Mouse (Mus musculus) mouse embryonic stem cell (cell line): ENCODE data around the gene Epb41l5.

Experiments
- in situ Hi-C, 2 experiments: fragments of 300-500 bp; cut with MboI; formaldehyde crosslinking; loops; 1 replicate in 1 of 2; 3 replicates in 1 of 2; pipeline ENCODE4 v1.14.3; 2019 to 2020; ENCODE audit warnings: low sequenced_read_pairs in 2 of 2, low pct_unique_long_range_greater_than_20kb in 1 of 2, mixed read lengths in 1 of 2; ENCODE audit not compliant: unreplicated experiment in 1 of 2

The Epb41l5 gene

DNA sequence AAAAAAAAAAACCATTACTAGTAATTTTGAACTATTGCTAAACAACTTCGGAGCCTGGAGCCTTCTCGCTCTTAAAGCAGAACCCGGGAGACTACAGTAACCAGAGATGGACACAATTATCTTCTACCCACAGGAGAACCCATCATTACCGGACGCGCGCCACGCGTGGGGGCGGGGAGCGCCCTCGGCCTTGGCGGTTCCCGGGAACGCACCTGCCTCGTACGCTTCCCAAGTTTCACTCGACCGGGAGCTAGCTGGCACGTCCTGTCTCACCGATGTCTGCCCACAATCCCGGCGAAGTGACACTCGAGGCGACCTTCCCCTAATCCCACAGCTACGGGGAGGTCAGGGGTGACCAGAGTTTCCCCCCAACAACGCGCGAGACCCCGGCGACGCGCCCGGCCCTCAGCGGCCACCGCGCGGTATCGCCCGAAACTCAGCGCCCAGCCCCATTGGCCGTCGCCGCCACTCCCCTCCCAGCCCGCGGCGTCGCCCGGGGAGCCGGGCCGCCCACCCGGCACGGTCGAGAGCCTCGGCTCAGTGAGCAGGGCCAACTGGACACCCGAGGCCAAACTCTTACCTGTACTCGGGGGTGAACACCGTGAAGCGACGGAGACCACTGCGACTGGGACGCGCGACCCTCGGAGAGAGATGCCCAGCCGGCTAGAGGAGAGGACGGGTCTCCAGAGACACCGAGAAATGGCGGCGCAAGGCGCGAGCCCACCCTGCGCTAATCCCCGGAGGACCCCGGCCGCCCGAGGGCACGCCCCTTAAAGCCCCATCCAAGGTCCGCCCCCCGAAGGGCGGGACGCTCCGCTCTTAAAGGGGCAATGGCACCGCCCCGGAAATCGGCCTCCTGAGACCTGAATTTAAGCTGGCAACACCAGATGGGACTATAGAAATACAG lies at the start of gene Epb41l5:
Gene Epb41l5, minus strand, starts transcription at position 796 of the 907 bp plus-strand sequence.
- in situ Hi-C loops: no loop called here

DNA sequence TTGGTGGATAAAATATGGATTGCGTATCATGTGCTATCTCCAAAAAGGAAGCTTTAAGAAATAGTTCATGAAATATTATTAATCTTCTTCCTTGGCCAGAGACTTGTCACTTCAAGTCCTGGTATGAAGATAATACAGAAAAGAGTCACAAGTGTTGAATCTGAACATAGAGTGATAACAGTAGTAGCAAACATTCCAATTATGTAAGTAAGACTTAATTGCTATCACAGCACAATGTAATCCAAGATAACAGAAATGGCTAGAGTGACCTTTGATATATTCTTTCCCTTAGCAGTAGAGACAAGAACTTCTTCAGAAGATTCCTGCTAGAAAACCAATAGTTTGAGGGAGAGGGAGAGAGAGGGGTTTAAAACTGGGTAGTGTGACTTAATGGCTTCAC lies 48.1 kb upstream of the Epb41l5 start:
- in situ Hi-C loops: no loop called here

DNA sequence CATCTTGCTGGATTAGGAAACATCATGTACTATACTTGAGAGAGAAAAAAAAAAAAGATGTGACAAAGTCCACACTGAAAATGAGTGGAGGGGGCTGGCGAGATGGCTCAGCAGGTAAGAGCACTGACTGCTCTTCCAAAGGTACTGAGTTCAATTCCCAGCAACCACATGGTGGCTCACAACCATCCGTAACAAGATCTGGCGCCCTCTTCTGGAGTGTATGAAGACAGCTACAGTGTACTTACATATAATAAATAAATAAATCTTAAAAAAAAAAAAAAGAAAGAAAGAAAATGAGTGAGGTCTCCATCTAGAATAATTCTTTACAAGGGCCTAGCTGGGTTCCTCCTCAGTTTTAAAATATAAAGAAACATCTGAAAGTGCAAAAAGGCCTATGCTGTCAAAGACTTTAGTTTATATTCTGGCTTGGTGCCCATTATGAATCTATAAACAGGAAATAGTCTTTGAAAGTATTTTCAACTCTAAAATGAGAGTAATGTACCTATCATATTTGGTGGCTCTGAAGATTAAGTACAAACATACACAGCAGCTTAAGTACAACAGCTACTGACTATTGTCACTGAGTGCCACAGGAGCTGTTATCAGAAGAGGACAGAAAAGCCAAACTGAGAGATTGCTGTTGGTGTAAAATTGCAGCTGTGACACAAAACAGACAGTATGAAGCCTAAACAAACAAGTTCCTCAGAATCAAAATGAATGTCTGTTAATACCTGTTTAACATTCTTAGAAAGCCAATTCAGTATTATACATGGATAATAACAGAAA lies 37.2 kb upstream of the Epb41l5 start:
- in situ Hi-C loops: no loop called here

DNA sequence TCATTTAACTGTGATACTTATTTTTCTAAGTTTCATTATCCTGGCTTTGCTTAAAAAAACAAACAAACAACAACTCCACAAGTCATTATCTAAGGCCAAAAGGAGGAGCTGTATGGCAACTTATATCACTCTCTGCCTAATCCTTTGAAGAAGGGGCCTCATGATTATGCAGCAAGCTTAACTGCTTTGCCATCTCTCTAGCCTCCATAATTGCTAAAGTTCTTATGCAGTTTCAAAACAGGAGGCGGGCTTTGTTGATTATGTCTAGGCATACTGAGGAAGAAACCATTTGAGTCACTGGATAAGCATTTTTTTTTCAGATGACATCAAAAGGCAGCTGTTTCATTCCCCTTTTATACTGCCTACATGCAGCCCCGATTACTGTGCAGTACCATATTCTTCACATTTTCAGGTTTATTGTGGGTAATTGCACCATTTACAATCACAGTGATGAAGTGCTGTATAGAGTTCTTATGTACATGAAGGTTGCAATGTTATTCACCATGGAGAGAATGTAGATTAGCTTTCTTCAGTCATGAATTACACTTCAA lies 32.9 kb upstream of the Epb41l5 start:
- in situ Hi-C loops: no loop called here

- in situ Hi-C loops: loop anchor here (10.0 kb wide), 2 partner anchors 120 to 130 kb away; no protein-coding TSS in a partner anchor
Observed at GRCm38 (mm10) chr1:119674984-119675383, 26.2 kb upstream of the Epb41l5 start.

DNA sequence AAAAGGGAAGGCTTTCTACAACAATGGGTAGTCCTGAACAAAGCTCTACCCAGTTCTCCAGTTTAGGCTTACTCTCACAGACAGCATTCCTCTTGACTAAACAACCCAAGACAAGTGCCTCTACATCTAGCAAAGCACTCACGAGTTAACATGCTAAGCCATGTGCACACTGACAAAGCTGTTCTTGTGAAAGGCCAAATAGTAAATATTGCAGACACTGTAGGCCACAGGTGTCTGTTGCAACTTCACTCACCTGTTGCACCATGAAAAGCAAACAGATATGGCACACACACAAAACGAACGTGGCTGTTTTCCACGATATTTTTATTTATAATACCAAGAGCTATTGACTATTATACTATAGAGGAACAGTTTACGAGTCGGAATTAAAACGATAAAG lies 18.1 kb upstream of the Epb41l5 start:
- in situ Hi-C loops: no loop called here

DNA sequence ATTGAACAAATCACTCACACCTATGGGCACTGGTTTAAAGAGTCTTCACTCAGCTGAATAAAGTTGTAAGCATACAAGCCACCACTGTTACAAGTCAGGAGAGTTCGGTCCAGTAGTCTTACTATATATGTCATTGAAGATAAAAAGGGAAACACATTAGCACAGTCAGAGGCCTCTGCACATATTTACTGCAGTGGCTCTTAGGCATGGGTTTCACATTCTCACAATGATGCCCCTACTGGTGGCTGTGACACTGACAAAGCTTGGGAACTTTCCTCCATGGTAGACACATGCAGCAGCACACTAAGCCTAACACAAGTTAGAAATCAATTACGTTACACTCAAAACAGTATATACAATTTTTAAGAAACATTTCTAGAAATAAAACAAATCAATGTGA lies 5.5 kb upstream of the Epb41l5 start:
- in situ Hi-C loops: no loop called here

DNA sequence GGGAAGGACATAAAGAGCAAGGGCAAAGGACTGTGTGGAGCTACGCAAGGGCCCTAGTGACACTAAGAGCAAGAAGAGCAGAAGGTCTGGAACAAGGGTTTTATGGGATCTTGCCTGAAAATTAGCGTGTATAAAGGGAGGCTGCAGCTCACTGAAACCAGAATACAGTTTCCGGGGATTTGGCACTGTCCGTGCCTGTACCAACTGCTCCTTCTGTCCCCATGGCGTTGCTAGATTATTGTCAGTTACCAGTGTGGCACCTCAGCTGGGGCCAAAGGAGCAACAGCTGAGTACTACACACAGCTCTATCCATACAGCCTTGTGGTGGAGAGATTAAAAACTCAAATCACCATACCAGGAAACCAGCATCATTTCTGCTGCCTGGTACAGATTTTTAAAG lies 1.6 kb upstream of the Epb41l5 start:
- in situ Hi-C loops: no loop called here

- in situ Hi-C loops: no loop called here
Observed at GRCm38 (mm10) chr1:119649627-119650026, 827 bp upstream of the Epb41l5 start.

- in situ Hi-C loops: no loop called here
Observed at GRCm38 (mm10) chr1:119646356-119646755, 2.4 kb downstream of the Epb41l5 start.

GRCm38 (mm10) chr1:119642367-119642766 lies 6.4 kb downstream of the Epb41l5 start:
- in situ Hi-C loops: no loop called here

- in situ Hi-C loops: no loop called here
Observed at GRCm38 (mm10) chr1:119641090-119641812, 7.5 kb downstream of the Epb41l5 start.

DNA sequence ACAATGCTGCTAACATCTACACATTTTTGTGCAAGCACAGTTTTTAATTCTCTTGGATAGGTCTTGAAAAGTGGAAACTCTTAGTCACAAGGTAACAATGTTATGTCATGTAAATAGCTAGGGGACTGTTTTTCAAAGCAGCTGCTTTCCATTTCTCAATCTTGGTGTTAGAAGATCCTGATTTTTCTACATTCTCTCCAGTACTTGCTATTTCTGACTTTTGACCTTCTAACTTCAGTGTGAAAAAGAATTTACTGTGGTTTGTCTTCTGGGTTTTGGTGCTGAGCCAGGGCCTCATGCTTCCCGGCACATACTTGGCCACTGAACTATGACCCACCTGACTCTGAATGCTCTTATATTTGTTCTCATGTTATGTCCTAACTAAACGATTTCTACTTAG lies 8.8 kb downstream of the Epb41l5 start:
- in situ Hi-C loops: no loop called here

GRCm38 (mm10) chr1:119637188-119638023 lies 11.4 kb downstream of the Epb41l5 start:
- in situ Hi-C loops: no loop called here

DNA sequence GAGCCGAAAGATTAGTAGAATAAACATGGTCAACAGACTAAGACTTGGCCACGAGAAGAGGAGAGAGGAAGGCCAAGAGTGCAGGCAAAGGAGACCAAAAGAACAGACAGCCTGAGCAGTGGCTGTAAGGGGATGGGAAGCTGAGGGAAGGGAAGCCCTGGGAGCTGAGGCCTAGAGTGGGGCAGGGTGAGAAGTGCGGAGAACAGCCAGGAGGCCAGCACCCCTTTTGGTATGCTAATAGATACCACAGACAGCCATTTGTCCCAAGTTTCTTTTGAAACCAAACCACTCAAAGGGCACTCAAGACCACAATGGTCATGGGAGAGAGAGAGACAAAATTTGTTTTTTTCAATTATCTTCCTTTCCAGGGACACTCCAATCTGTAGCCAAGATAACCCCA lies 14.1 kb downstream of the Epb41l5 start:
- in situ Hi-C loops: no loop called here

- in situ Hi-C loops: no loop called here
Observed at GRCm38 (mm10) chr1:119630428-119630827, 18.4 kb downstream of the Epb41l5 start.

- in situ Hi-C loops: no loop called here
Observed at GRCm38 (mm10) chr1:119626837-119627236, 22.0 kb downstream of the Epb41l5 start.

- in situ Hi-C loops: no loop called here
Observed at GRCm38 (mm10) chr1:119624444-119624843, 24.4 kb downstream of the Epb41l5 start.
